Mouse (Mus musculus): ENCODE measurements at regions not wholly inside any gene's neighbourhood (a gene's known extent, or its start where the extent isn't known, plus 50 kb on each side); places are given as distances from the start of the nearest gene placed in this dataset.

DNA sequence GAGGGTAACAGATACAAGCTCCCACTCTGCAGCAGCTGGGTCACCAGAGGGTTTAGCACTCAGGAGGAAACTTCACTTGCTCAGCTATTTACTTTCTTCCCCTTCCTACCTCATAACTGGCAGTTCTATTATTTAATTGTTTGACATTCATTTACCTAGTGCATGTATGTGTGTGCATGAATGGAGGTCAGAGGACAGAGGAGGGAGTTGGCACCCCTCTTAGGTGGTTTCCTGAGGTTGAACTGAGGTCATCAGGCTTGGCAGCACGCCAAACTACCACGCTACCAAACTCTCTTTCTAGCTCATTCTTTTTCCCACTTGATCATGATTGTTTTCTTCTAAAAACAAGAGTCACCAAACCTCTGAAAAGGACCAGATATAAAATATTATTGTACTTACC is 202.4 kb upstream of the Krr1 start:
- no peak for DNase-seq (ENCODE audit: low spot score, missing footprints)
- H3K4me1 ChIP-seq (ENCODE audit: control insufficient read depth, insufficient read depth, low read length), result no peaks in the 10 kb centered on the region
- 86% methylated on average over 2 of the region's 2 CpGs for WGBS
- H3K27me3 ChIP-seq (ENCODE audit: control insufficient read depth, insufficient read depth, low read length), result no peaks in the 10 kb centered on the region
- no peak overlapping the region for H3K9ac ChIP-seq (ENCODE audit: low read length)
- H3K9me3 ChIP-seq (ENCODE audit: control insufficient read depth, low read length), result no peaks in the 10 kb centered on the region
- H3K4me2 ChIP-seq, result no peak overlapping the region
- H3K27ac ChIP-seq (ENCODE audit: low read depth, low read length), result no peak overlapping the region
- H3K36me3 ChIP-seq (ENCODE audit: control insufficient read depth, insufficient read depth, low read length), result no peaks in the 10 kb centered on the region
- ATAC-seq (ENCODE audit: low FRiP score), result no peak
- H3K4me3 ChIP-seq (ENCODE audit: low read depth, low read length), result no peak overlapping the region

DNA sequence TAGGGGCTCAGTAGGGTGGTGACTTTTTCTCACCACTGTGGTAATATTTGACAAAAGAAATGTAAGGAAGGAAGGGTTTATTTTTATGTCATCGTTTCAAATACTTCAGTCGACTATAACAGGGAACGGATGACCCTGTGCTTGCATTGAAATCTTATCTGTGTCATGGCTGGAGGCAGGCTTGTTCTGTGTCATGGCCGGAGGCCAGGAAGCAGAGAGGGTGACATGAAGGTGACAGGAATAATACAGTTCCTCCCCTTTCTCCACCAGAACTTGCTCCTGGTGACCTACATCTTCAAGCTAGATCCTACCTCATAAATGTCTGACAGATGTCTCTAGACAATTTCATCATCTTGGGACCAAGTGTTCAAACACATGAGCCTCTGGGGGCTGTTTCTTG is 201.5 kb upstream of the Krr1 start:
- no peaks in the 10 kb centered on the region for H3K4me1 ChIP-seq (ENCODE audit: control insufficient read depth, insufficient read depth, low read length)
- H3K36me3 ChIP-seq (ENCODE audit: control insufficient read depth, insufficient read depth, low read length), result no peaks in the 10 kb centered on the region
- WGBS, result 80% methylated on average over 4 of the region's 4 CpGs
- H3K4me2 ChIP-seq, result no peak overlapping the region
- H3K27me3 ChIP-seq (ENCODE audit: control insufficient read depth, insufficient read depth, low read length), result no peaks in the 10 kb centered on the region
- DNase-seq (ENCODE audit: low spot score, missing footprints) (no peak), ATAC-seq (ENCODE audit: low FRiP score) (no peak)
- no peak overlapping the region for H3K27ac ChIP-seq (ENCODE audit: low read depth, low read length)
- no peak overlapping the region for H3K4me3 ChIP-seq (ENCODE audit: low read depth, low read length)
- H3K9ac ChIP-seq (ENCODE audit: low read length), result no peak overlapping the region
- no peaks in the 10 kb centered on the region for H3K9me3 ChIP-seq (ENCODE audit: control insufficient read depth, low read length)

DNA sequence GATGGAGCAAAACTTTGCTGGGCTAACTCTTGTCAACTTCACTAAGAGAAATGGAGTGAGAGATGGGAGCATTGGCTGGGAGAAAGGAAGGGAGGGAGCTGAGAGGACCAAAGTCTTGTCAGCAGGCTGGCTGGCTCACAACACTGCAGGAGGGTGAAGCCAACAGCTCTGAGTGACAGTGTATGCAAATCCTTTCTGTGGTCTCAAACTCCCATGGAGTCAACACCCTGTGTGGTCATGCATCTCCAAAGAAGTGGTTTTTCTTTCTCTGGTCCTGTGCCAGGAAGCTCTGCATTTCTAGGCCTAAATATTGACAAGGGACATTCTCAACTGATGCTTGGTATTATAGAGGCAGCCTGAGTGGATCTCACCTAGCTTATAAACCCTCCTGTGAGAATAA is 194.9 kb upstream of the Krr1 start:
- no peaks in the 10 kb centered on the region for H3K27me3 ChIP-seq (ENCODE audit: control insufficient read depth, insufficient read depth, low read length)
- no peak overlapping the region for H3K27ac ChIP-seq (ENCODE audit: low read depth, low read length)
- no peak overlapping the region for H3K4me3 ChIP-seq (ENCODE audit: low read depth, low read length)
- ATAC-seq (ENCODE audit: low FRiP score) (no peak), DNase-seq (ENCODE audit: low spot score, missing footprints) (no peak)
- H3K36me3 ChIP-seq (ENCODE audit: control insufficient read depth, insufficient read depth, low read length), result no peaks in the 10 kb centered on the region
- H3K4me2 ChIP-seq, result no peak overlapping the region
- no peak overlapping the region for H3K9ac ChIP-seq (ENCODE audit: low read length)
- H3K9me3 ChIP-seq (ENCODE audit: control insufficient read depth, low read length), result no peaks in the 10 kb centered on the region
- H3K4me1 ChIP-seq (ENCODE audit: control insufficient read depth, insufficient read depth, low read length), result no peaks in the 10 kb centered on the region

GRCm38 (mm10) chr10:111778111-111778510 is 194.4 kb upstream of the Krr1 start:
- Histone ChIP-seq H3K27me3 (ENCODE audit: control insufficient read depth, insufficient read depth, low read length) (no peaks in the 10 kb centered on the region), H3K27ac (ENCODE audit: low read depth, low read length) (no peak overlapping the region), H3K4me3 (ENCODE audit: low read depth, low read length) (no peak overlapping the region), H3K4me2 (no peak overlapping the region), H3K9ac (ENCODE audit: low read length) (no peak overlapping the region), H3K4me1 (ENCODE audit: control insufficient read depth, insufficient read depth, low read length) (no peaks in the 10 kb centered on the region), H3K9me3 (ENCODE audit: control insufficient read depth, low read length) (no peaks in the 10 kb centered on the region), H3K36me3 (ENCODE audit: control insufficient read depth, insufficient read depth, low read length) (no peaks in the 10 kb centered on the region)
- 85% methylated on average over 5 of the region's 5 CpGs for WGBS
- no peak for DNase-seq (ENCODE audit: low spot score, missing footprints)
- ATAC-seq (ENCODE audit: low FRiP score), result no peak

DNA sequence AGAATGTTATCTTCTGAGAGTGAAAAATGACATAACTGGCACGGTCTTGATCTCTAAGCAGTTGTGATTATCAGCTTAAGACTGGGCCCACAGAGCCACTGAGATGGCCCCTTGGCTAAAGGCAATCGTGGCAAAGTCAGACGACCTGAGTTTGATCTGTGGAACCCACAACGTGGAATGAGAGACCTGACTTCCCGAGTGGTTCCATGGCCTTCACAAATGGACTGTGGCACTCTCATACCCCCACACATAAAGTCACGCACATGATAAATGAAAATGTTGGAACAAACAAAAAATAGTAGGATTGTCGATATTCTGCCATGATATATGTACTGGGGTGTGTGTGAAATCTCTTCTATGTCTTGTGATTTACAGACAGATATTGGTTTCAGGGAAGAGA is 192.5 kb upstream of the Krr1 start:
- H3K27me3 ChIP-seq (ENCODE audit: control insufficient read depth, insufficient read depth, low read length), result no peaks in the 10 kb centered on the region
- ATAC-seq (ENCODE audit: low FRiP score) (no peak), DNase-seq (ENCODE audit: low spot score, missing footprints) (no peak)
- no peak overlapping the region for H3K4me3 ChIP-seq (ENCODE audit: low read depth, low read length)
- no peaks in the 10 kb centered on the region for H3K9me3 ChIP-seq (ENCODE audit: control insufficient read depth, low read length)
- H3K27ac ChIP-seq (ENCODE audit: low read depth, low read length), result no peak overlapping the region
- H3K9ac ChIP-seq (ENCODE audit: low read length), result no peak overlapping the region
- no peaks in the 10 kb centered on the region for H3K36me3 ChIP-seq (ENCODE audit: control insufficient read depth, insufficient read depth, low read length)
- H3K4me1 ChIP-seq (ENCODE audit: control insufficient read depth, insufficient read depth, low read length), result no peaks in the 10 kb centered on the region
- no peak overlapping the region for H3K4me2 ChIP-seq
- WGBS, result 86% methylated on average over 7 of the region's 7 CpGs

GRCm38 (mm10) chr10:111782195-111782810 is 190.2 kb upstream of the Krr1 start:
- Histone ChIP-seq H3K27me3 (ENCODE audit: control insufficient read depth, insufficient read depth, low read length) (no peaks in the 10 kb centered on the region), H3K4me1 (ENCODE audit: control insufficient read depth, insufficient read depth, low read length) (no peaks in the 10 kb centered on the region), H3K36me3 (ENCODE audit: control insufficient read depth, insufficient read depth, low read length) (no peaks in the 10 kb centered on the region), H3K9me3 (ENCODE audit: control insufficient read depth, low read length) (no peaks in the 10 kb centered on the region), H3K27ac (ENCODE audit: low read depth, low read length) (no peak overlapping the region), H3K9ac (ENCODE audit: low read length) (no peak overlapping the region), H3K4me3 (ENCODE audit: low read depth, low read length) (no peak overlapping the region), H3K4me2 (no peak overlapping the region)
- DNase-seq (ENCODE audit: low spot score, missing footprints) (no peak), ATAC-seq (ENCODE audit: low FRiP score) (no peak)
- WGBS, result 87% methylated on average over 22 of the region's 22 CpGs

DNA sequence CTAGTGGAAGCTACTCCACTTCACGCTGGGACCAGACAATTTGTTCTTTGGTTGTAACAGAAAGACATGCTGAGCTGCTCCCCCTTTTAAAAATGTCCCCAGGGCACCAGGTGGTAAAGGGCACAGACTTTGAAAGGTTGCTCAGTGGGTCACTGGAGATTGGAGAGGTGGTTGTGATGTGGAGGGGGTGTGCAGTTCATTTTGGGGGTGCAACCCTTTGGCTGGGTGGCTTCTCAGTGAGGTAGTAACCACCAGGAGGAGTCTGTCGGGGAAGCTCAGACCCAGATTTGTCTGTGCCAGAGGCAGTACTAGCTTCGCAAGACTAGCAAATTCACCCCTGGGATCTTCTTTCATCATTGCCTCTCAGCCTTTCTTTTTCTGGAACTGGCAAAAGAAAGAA is 189.0 kb upstream of the Krr1 start:
- no peaks in the 10 kb centered on the region for H3K9me3 ChIP-seq (ENCODE audit: control insufficient read depth, low read length)
- ATAC-seq (ENCODE audit: low FRiP score), result no peak
- H3K4me3 ChIP-seq (ENCODE audit: low read depth, low read length), result no peak overlapping the region
- H3K27me3 ChIP-seq (ENCODE audit: control insufficient read depth, insufficient read depth, low read length), result no peaks in the 10 kb centered on the region
- no peak overlapping the region for H3K27ac ChIP-seq (ENCODE audit: low read depth, low read length)
- H3K36me3 ChIP-seq (ENCODE audit: control insufficient read depth, insufficient read depth, low read length), result no peaks in the 10 kb centered on the region
- WGBS, result 71% methylated on average over 3 of the region's 3 CpGs
- DNase-seq (ENCODE audit: low spot score, missing footprints), result no peak
- no peaks in the 10 kb centered on the region for H3K4me1 ChIP-seq (ENCODE audit: control insufficient read depth, insufficient read depth, low read length)
- H3K9ac ChIP-seq (ENCODE audit: low read length), result no peak overlapping the region
- H3K4me2 ChIP-seq, result no peak overlapping the region

DNA sequence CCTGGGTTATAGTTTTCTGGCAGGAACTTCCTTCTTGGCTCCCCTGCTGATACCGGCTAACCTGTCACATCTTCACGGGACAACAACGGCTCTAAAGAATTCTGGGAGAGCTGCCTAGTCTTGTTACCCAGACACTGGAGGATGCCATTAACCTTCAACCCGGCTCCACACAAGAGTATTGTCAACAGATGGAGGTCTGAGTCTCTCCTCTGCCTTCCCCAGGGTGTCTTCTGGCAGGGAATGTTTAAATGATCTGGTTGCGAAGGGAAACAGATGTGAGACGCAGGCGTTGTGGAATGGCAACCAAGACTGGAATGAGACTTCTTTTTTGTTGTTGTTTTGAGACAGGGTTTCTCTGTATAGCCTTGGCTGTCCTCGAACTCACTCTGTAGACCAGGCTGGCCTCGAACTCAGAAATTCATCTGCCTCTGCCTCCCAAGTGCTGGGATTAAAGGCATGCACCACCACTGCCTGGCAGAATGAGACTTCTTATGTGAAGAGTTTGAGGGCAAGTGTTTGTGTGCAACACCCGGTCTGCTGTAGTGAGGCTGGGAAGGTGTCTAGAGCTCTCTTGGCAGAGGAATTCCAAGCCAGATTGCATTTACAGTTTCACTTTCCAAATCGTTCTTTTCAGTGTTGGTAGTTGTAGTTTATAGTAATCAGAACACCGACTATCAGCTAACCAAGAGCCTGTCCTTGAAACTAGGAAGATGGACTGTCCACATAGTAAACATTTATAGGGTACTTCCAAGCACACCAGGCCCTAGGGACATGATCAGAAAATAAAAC is 188.2 kb upstream of the Krr1 start:
- H3K4me3 ChIP-seq (ENCODE audit: low read depth, low read length), result no peak overlapping the region
- ATAC-seq (ENCODE audit: low FRiP score), result no peak
- 77% methylated on average over 12 of the region's 12 CpGs for WGBS
- no peak overlapping the region for H3K9ac ChIP-seq (ENCODE audit: low read length)
- DNase-seq (ENCODE audit: low spot score, missing footprints), result no peak
- no peaks in the 10 kb centered on the region for H3K9me3 ChIP-seq (ENCODE audit: control insufficient read depth, low read length)
- no peak overlapping the region for H3K27ac ChIP-seq (ENCODE audit: low read depth, low read length)
- H3K27me3 ChIP-seq (ENCODE audit: control insufficient read depth, insufficient read depth, low read length), result no peaks in the 10 kb centered on the region
- H3K36me3 ChIP-seq (ENCODE audit: control insufficient read depth, insufficient read depth, low read length), result no peaks in the 10 kb centered on the region
- no peak overlapping the region for H3K4me2 ChIP-seq
- H3K4me1 ChIP-seq (ENCODE audit: control insufficient read depth, insufficient read depth, low read length), result no peaks in the 10 kb centered on the region

GRCm38 (mm10) chr10:111787175-111787574 is 185.3 kb upstream of the Krr1 start:
- Histone ChIP-seq H3K4me2 (no peak overlapping the region), H3K4me1 (ENCODE audit: control insufficient read depth, insufficient read depth, low read length) (no peaks in the 10 kb centered on the region), H3K36me3 (ENCODE audit: control insufficient read depth, insufficient read depth, low read length) (no peaks in the 10 kb centered on the region), H3K27ac (ENCODE audit: low read depth, low read length) (no peak overlapping the region), H3K9ac (ENCODE audit: low read length) (no peak overlapping the region), H3K4me3 (ENCODE audit: low read depth, low read length) (no peak overlapping the region), H3K27me3 (ENCODE audit: control insufficient read depth, insufficient read depth, low read length) (no peaks in the 10 kb centered on the region), H3K9me3 (ENCODE audit: control insufficient read depth, low read length) (no peaks in the 10 kb centered on the region)
- no peak for DNase-seq (ENCODE audit: low spot score, missing footprints)
- ATAC-seq (ENCODE audit: low FRiP score), result peak; percentile 50; the same call in 1 of the 2 replicates
- 82% methylated on average over 9 of the region's 9 CpGs for WGBS

Measured in midbrain, embryonic 11.5 days (tissue).